Mouse (Mus musculus) liver, embryonic 11.5 days (tissue): ENCODE measurements around the gene Tent5a. TPM values are rescaled to one million over a fixed set of nuclear protein-coding genes. Genes with fewer than 3 reads are reported as not detected.

Experiments used
- ATAC-seq: fragments of 200-750 bp; cut with Nextera tagmentation; replicated peaks from 2 replicates; pipeline ENCODE4 v1.8.0; 2017; ENCODE audit warnings: moderate number of reproducible peaks, mild to moderate bottlenecking, moderate TSS enrichment, moderate library complexity; ENCODE audit not compliant: low FRiP score
- DNase-seq: peaks from one replicate; pipeline ENCODE4 v3.0.0-alpha.2; 2017; ENCODE audit warnings: low spot score
- H3K27ac ChIP-seq: fragments of 300-500 bp; sonication (generic); 2 replicates; pipeline ENCODE4 v1.5.1; 2014; ENCODE audit warnings: mild to moderate bottlenecking, low read depth, low read length, control low read depth
- H3K27me3 ChIP-seq: fragments of 300-500 bp; sonication (generic); replicated peaks from 2 replicates; pipeline ENCODE4 v1.6.1; 2014; ENCODE audit warnings: low read length, mixed read lengths; ENCODE audit not compliant: control insufficient read depth, insufficient read depth
- H3K36me3 ChIP-seq: fragments of 300-500 bp; sonication (generic); 2 replicates; pipeline ENCODE4 v1.6.1; 2014; ENCODE audit warnings: mild to moderate bottlenecking, low read length, moderate library complexity, mixed read lengths; ENCODE audit not compliant: control insufficient read depth, insufficient read depth
- H3K4me1 ChIP-seq: fragments of 300-500 bp; sonication (generic); replicated peaks from 2 replicates; pipeline ENCODE4 v1.6.1; 2014; ENCODE audit warnings: low read length, mixed read lengths; ENCODE audit not compliant: control insufficient read depth, insufficient read depth
- H3K4me2 ChIP-seq: fragments of 300-500 bp; sonication (generic); 2 replicates; pipeline ENCODE4 v1.6.1; 2014; ENCODE audit warnings: mild to moderate bottlenecking, control low read depth, moderate library complexity
- H3K4me3 ChIP-seq: fragments of 300-500 bp; sonication (generic); 2 replicates; pipeline ENCODE4 v1.5.1; 2014; ENCODE audit warnings: low read depth, low read length, control low read depth
- H3K9ac ChIP-seq: fragments of 300-500 bp; sonication (generic); 2 replicates; pipeline ENCODE4 v1.6.1; 2014; ENCODE audit warnings: low read depth, low read length, control low read depth
- H3K9me3 ChIP-seq: fragments of 300-500 bp; sonication (generic); 2 replicates; pipeline ENCODE4 v1.6.1; 2016; ENCODE audit warnings: low read length, inconsistent platforms, mixed read lengths; ENCODE audit not compliant: control insufficient read depth
- WGBS: fragments of 180-500 bp; shearing (Covaris S2); extraction: QIAGEN DNeasy Blood & Tissue Kit; methylation state at CpG from one replicate; pipeline ENCODE4 v1.1.7; 2014; 5-methylcytosine and 5-hydroxymethylcytosine counted together
- polyA plus RNA-seq: library from polyadenylated mRNA; unstranded; fragments of >200 nt; fragmentation: Nextera tagmentation; extraction: Ambion mirVana; gene quantifications from 2 replicates; pipeline ENCODE4 v1.2.1, GENCODE M21; 2014

The Tent5a gene
- 13.8 and 14.4 TPM in 2 replicates for polyA plus RNA-seq

DNA sequence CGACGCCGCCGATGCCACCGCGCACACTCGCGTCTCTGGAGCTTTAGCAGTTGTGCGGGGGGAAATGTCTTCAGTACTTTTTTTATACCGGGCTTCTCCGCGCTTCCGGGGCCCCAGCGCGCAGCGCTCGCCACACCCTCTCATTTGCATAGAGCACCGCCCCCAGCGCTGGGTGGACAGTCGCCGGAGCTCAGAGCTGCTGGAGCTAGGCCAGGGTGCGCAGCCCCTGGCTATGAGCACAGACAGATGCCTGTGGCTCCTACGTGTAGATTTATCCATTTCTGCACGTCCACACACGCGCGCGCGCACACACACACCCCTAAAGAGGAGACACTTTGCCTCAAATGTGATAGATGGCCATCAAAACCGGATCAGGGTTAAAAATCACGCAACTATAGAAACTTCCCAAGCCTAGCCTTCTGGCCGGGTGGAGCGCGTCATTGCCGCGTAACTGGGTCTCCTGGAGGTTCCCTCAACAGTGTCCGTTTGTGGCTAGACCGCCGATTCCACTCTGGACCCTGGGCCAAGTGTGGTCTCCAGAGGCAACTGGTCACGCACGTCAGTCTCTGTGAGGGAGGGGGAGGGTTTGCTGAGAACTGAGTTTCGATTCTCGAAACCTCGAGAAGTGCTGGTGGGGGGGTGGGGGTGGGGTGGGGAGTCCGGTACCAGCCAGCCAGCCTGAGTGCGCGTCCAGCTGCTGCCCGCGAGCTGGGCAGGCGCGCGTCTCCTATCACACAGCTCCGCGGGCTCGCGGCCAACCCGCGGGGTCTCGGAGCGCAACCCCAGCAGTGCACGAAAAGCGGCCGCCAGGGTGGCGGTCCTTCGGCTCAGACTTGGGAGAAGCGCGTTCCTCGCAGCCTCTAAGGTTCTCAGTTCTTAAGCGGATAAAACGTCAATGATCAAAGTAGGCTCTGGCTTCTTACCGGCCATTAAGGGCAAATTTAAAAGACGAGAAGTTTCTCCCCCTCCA is at the start of gene Tent5a:
Gene Tent5a (minus strand): TSS at position 107 of the 970 bp plus-strand sequence.
- no peaks in the 10 kb centered on the region for H3K4me1 ChIP-seq
- WGBS, result under 1% methylated on average over 72 of the region's 72 CpGs
- 0 out of 2 replicates have a peak, but pooled peaks cover 3% of the 10 kb centered on the region for H3K27me3 ChIP-seq
- no peaks in the 10 kb centered on the region for H3K36me3 ChIP-seq
- H3K27ac ChIP-seq, result peak within 1 kb of the TSS; percentile 59
- peak; percentile 86 for DNase-seq
- H3K9me3 ChIP-seq, result no peaks in the 10 kb centered on the region
- peak within 1 kb of the TSS; percentile 78 for H3K4me3 ChIP-seq
- ATAC-seq, result peak; percentile 92
- H3K9ac ChIP-seq, result peak within 1 kb of the TSS; percentile 69
- H3K4me2 ChIP-seq, result peak within 1 kb of the TSS; percentile 85

DNA sequence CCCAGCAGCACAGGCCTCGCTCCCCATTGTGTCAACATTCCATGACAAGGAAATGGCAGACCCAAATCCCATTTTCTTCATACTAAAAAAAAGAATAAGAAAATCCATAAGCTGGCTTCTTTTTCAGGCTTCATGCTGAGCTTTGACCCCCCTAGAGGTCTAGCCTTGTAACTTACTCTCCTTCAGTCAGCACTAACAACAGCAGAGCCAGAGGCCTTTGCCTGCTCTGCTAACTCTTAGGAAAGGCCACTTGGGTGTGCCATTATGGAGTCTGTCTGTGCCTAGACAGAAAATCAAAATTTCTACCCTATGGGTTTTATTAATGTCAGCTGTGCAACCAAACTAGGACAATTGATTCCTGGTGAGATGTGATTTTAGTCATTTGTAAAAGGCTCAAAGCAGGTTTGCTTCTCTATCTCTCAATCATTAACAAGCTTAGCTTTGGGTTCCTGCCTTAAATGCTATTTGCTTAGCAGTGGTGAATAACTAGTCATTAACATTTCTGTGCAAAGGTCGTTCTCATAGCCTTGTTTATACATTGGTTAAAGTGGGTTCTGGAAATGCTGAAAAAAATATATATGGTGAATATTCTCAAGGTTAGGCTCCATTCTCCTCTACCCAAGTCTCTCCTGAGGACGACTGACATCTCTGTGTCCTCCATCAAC is 49.6 kb upstream of the Tent5a start:
- H3K36me3 ChIP-seq, result no peaks in the 10 kb centered on the region
- H3K9ac ChIP-seq, result no peak overlapping the region
- DNase-seq (no peak), ATAC-seq (no peak)
- H3K27ac ChIP-seq, result no peak overlapping the region
- H3K4me3 ChIP-seq, result no peak overlapping the region
- H3K4me1 ChIP-seq, result no peaks in the 10 kb centered on the region
- no peaks in the 10 kb centered on the region for H3K9me3 ChIP-seq
- WGBS, result 73% methylated on average over 3 of the region's 3 CpGs
- H3K27me3 ChIP-seq, result no peaks in the 10 kb centered on the region
- no peak overlapping the region for H3K4me2 ChIP-seq

DNA sequence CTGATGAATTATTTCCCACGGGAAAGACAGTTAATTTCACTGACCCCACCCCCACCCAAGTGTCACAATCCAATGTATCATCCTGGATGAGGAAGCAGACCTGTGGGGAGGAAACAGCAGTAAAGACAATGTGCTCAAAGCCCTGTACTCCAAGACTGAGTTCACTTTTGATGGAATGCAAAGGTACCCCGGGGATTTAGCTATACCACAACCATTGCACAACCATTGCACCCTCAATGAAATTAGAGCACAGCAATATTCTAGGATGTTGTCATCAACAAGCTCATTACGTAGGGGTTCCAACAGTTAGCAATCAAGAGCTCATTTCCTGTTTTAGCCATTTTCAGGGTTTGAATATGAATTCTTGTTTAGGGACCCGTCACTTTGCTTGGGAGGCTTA is 48.0 kb upstream of the Tent5a start:
- H3K4me2 ChIP-seq, result no peak overlapping the region
- H3K27me3 ChIP-seq, result no peaks in the 10 kb centered on the region
- no peak for ATAC-seq
- DNase-seq, result no peak
- 71% methylated on average over 4 of the region's 4 CpGs for WGBS
- no peaks in the 10 kb centered on the region for H3K9me3 ChIP-seq
- no peaks in the 10 kb centered on the region for H3K4me1 ChIP-seq
- no peaks in the 10 kb centered on the region for H3K36me3 ChIP-seq
- H3K9ac ChIP-seq, result no peak overlapping the region
- no peak overlapping the region for H3K4me3 ChIP-seq
- H3K27ac ChIP-seq, result no peak overlapping the region

DNA sequence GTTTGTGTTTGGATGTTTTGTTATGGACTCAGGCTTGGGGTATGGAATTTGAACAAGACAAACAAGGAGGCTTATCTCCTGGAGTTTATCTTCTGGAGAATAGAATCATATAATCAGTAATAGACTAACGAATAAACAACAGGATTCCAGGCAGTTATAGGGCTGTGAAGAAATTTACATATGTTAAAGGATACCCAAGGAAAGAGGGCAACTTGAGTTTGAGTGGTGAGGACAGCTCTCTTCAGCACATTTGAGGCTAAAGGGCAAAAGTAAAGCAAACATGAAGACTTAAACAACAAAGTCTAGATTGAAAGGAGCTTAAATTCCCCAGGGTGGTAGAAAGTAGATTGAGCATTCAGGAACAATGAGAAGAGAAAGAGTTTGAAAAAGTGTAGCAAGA is 44.9 kb upstream of the Tent5a start:
- no peak for ATAC-seq

DNA sequence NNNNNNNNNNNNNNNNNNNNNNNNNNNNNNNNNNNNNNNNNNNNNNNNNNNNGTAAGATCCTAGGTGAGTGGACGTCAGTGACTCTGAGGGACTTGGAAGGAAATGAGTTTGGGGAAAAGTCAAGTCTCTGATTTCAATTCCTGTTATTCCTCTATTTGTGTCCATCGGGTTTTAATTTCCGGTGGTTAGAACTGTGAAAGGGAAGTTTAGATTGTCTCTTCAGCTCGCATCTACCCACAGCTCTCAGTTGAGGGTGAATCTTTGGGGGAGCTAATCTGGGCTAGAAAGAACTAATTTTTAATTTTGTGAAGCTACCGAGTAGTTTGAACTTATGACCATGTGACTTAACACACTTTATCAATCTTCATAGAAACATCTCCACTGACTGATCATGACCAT is 42.4 kb upstream of the Tent5a start:
- Histone ChIP-seq H3K4me1 (no peaks in the 10 kb centered on the region), H3K9me3 (no peaks in the 10 kb centered on the region), H3K9ac (no peak overlapping the region), H3K27ac (no peak overlapping the region), H3K4me3 (no peak overlapping the region), H3K4me2 (no peak overlapping the region), H3K36me3 (no peaks in the 10 kb centered on the region), H3K27me3 (no peaks in the 10 kb centered on the region)
- WGBS, result 77% methylated on average over 5 of the region's 5 CpGs
- ATAC-seq (no peak), DNase-seq (no peak)

More for the DNA sequence above, 44.9 kb upstream of the Tent5a start:
- DNase-seq, result no peak
- Histone ChIP-seq H3K4me2 (no peak overlapping the region), H3K36me3 (no peaks in the 10 kb centered on the region), H3K4me1 (no peaks in the 10 kb centered on the region), H3K27ac (no peak overlapping the region), H3K27me3 (no peaks in the 10 kb centered on the region), H3K4me3 (no peak overlapping the region), H3K9ac (no peak overlapping the region), H3K9me3 (no peaks in the 10 kb centered on the region)
- 50% methylated on average over 1 of the region's 1 CpGs for WGBS

DNA sequence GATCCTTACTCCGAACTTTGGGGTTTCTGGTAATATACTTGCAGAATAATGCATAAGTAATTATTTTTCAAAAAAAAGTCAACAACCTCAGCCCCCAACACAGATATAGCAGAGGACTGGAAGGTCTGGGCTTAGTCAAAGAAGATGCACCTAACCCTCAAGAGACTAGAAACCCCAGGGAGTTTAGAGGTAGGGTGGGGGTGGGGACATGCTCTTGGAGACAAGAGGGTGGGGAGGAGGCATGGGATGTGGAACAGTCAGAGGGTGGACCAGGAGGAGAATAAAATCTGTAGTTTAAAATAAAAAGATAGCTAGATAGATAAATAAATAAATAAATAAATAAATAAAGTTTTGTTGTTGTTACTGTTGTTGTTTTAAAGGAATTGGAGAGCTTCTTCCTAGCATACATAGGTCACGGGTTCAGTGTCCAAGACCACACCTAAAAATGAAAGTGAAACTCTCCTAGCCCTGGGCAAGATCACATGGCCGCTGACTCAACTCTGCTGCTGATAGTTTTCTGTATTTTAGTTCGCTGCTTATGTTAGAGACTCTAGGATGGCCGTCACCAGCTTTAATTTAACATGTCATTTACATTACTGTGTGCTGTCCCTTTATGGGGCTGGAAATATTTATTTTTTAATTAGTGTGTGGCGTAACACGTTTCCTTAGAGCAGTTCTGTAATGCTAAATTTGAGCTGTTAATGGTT is 30.2 kb upstream of the Tent5a start:
- Histone ChIP-seq H3K27ac (no peak overlapping the region), H3K4me2 (no peak overlapping the region), H3K27me3 (no peaks in the 10 kb centered on the region), H3K4me3 (no peak overlapping the region), H3K4me1 (no peaks in the 10 kb centered on the region), H3K9me3 (no peaks in the 10 kb centered on the region), H3K9ac (no peak overlapping the region), H3K36me3 (no peaks in the 10 kb centered on the region)
- ATAC-seq (no peak), DNase-seq (no peak)
- 83% methylated on average over 7 of the region's 7 CpGs for WGBS

DNA sequence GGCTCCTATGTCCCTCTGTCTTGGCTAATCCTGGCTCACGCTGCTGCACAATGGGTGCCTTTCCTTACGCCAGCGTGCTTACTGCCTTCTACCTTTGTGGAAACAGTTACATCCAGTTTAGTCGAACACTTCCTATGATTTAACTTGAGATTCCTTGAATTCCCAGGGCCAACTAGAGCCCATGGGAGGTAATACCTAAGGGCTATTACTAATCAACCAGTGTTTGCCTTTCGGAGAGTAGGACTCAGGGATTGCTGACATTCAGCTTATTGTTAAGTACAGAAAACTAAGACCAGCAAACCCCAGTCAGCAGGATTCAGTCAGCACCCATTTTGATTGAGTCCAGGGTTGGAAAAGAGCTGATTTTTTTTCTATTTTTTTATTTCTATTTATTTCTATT is 28.4 kb upstream of the Tent5a start:
- DNase-seq (no peak), ATAC-seq (no peak)
- 86% methylated on average over 5 of the region's 5 CpGs for WGBS
- Histone ChIP-seq H3K27ac (no peak overlapping the region), H3K36me3 (no peaks in the 10 kb centered on the region), H3K27me3 (no peaks in the 10 kb centered on the region), H3K4me3 (no peak overlapping the region), H3K9me3 (no peaks in the 10 kb centered on the region), H3K4me1 (no peaks in the 10 kb centered on the region), H3K9ac (no peak overlapping the region), H3K4me2 (no peak overlapping the region)

DNA sequence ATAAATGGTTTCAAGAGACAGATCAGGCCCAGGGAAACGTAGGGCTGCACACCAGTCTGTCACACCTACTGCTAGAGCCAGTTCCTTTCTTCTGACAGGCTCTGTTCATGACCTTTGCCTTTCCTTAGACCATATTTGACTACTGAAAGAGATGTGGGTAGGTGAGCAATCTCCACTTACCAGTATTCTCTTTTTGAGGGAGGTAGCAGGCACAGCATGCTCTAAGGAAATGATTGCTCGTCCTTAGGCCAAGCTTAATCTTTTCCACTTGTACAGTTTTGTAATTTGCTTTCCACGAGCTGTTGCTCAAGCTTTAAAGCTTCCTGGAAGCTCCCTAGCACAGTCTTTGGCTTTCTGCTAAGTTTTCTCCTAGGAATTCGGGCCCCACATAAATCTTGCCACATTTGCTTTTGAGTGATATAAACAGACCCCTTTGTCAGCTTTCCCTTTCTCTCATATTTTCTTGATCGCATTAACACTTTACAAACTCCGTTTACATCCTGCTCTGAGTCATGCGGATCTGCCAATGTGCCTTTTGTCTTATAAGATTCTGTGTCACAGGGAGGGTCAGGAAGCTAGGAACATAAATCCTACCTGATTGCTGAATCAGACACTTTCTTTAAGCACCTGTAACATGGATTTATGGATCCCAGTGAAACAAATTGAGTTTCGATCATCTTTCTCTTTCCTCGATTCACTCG is 20.8 kb upstream of the Tent5a start:
- no peaks in the 10 kb centered on the region for H3K36me3 ChIP-seq
- no peaks in the 10 kb centered on the region for H3K4me1 ChIP-seq
- DNase-seq (no peak), ATAC-seq (no peak)
- H3K27me3 ChIP-seq, result no peaks in the 10 kb centered on the region
- no peak overlapping the region for H3K9ac ChIP-seq
- no peaks in the 10 kb centered on the region for H3K9me3 ChIP-seq
- H3K27ac ChIP-seq, result no peak overlapping the region
- no peak overlapping the region for H3K4me2 ChIP-seq
- 78% methylated on average over 10 of the region's 10 CpGs for WGBS
- no peak overlapping the region for H3K4me3 ChIP-seq
